Mouse (Mus musculus): Measurements from ENCODE around the gene Rps27l. TPM values are rescaled to one million over a fixed set of nuclear protein-coding genes. Genes with fewer than 3 reads are reported as not detected.

The Rps27l gene
- 96.0 TPM for polyA plus RNA-seq (2017; shearing (Covaris generic))

DNA sequence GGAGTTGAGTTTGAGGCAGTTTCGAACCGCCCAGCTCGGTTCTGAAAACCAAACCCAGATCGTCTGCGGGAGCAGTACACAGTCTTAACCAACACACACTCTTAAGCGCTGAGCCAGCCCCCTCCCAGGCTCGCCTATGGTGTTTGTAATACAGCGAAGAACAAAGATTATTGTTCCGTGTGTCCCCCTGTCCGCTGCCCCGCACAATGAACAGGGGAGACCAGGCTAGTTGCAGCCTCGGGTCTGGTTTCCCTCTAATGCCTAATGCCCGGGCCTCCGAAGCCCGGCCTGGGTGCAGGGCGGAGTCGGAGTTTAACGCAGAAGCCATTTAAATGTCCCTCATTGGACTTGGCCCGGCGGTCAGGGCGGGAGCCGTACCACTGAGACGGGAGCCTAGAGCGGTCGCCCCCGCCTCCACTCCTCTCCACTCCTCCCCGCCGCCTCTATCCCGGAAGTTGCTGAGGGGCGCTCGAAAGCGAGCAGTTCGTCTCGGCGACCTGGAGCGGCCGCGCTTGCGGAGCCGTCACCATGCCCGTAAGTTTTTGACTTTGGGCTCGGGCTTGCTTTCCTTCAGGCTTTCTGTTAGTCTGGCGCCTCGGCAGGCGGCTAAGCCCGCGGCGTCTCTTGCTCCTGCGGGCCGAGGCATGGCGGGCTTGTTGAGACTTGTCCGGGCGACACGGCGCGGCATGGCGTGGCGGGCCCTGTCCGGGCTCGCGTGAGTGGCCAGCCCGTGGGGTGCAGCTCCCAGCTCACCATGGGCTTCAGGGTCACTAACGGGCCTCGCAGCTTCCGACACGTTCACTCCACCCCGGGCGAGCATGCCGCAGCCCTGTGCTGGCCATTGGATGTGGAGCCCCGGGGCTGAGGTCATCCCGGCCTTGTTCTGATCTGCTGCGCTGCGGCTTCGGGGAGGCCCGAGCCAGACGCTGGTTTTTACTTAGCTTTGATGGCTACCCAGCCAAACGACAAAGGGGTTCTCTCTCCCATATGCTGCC, at the start of gene Rps27l:
Rps27l (plus strand) TSS at position 440 of the 995 bp plus-strand sequence.

DNA sequence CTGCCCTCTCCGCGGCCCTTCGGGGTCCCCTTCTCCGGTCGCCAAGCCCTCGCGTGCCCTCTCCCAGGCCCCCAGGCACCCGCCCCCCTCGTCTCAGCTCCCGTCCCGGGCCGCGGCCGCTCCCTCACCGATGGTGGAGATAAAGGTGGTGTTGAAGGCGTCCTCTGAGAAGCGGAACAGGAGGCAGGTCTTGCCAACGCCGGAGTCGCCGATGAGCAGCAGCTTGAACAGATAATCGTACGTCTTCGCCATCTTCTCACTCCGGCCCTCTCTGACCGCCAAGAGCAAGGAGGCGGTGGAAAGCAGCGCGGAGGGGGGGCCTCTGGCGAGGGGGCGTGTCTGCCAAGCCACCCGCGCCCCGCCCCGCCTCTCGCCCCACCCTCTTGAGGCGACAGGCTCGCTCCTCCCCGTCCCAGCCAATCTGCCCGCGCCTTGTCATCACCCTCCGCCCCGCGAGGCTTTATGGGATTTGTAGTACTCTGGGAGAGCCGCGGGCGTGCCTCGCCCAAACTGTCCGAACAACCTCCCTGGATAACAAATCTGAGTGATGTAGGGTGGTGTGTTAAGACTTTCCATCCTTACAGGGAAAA, 26.4 kb upstream of the Rps27l start, which contains the start of gene Rab8b:
Rab8b (minus strand) TSS at position 306 of the 590 bp plus-strand sequence.

DNA sequence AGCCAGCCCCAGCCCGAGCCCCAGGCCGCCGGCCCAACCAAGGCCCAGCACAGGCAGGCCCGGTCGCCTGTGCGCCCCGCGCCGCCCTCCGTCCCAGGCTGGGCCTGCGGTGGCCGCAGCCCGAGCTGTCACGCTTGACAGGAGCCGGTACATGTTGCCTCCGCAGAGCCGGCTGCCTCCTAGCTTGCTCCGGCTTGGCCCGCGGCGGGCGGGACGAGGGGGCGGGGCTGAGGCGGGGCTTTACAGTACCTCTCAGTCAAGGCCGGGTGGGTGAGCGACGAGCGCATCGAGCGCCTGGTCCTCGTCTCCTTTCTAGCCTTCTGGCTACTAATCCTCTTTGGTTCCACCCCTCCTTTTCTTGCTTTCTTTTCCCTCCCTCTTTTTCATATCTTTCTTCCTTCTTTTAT, 29.4 kb downstream of the Rps27l start, which contains the start of gene Lactb:
Lactb (minus strand) TSS at position 246 of the 407 bp plus-strand sequence.

Other genes starting within 250 kb of the Rps27l start
- 0.99 TPM for gene Car12, start 232.4 kb upstream of the Rps27l start, polyA plus RNA-seq (2017; shearing (Covaris generic))
- gene Aph1b, start 150.6 kb upstream of the Rps27l start, polyA plus RNA-seq (2017; shearing (Covaris generic)), result 1.2 TPM
- gene Gm10647, start 149.0 kb upstream of the Rps27l start, polyA plus RNA-seq (2017; shearing (Covaris generic)), result not detected
- not detected for gene Aph1c, start 111.4 kb upstream of the Rps27l start, polyA plus RNA-seq (2017; shearing (Covaris generic))
- gene Rab8b, start 26.4 kb upstream of the Rps27l start, polyA plus RNA-seq (2017; shearing (Covaris generic)), result 293 TPM
- 17.8 TPM for gene Lactb, start 29.4 kb downstream of the Rps27l start, polyA plus RNA-seq (2017; shearing (Covaris generic))
- 30.6 TPM for gene Tpm1, start 103.3 kb downstream of the Rps27l start, polyA plus RNA-seq (2017; shearing (Covaris generic))

Data from effector memory CD4-positive, alpha-beta T cell, adult 7 months (primary cell).